Mouse (Mus musculus): ENCODE data around the gene Mob1a. TPM values are rescaled to one million over a fixed set of nuclear protein-coding genes. Genes with fewer than 3 reads are reported as not detected.

The Mob1a gene
- total and polyA plus RNA-seq, 3 experiments: 57.0 to 120 (median 74.7) TPM

DNA sequence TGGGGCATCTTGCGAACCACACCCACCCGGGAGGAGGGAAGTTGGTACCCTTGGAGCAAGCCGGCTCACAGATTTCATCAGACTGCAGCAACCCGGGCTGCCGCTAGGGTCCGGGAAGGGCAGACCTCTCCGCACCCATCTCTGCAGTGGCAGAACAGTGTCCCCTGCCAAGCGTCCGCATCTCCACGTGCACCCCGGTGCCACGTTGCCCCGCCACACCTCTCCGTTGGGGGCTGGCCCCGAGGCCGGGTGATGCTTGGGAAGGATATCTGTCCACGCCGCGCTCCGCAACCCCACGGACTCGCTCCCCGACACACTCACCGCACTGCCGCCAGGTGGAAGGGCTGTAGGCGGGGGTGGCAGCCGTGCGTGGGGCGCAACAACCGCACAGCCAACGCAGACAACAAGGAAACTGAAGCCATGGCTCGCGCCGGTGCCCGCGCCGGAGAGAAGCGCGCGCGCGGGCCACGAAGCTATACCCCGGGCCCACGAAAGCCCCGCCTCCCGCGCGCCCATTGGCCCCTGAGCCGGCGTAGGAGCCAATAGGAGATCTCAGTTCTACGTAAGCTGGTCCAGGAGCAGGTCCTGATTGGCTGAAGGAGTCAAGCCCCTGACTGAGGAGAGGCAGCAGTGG, 8.6 kb upstream of the Mob1a start:
- H3K9me3 ChIP-seq (replicated peaks; ENCODE audit: insufficient read depth, low read length): no peaks in the 10 kb centered on the region
- H3K4me3 ChIP-seq (ENCODE audit: control insufficient read depth in 1 of 2, insufficient read depth in 1 of 2, low read depth in 2 of 2, low read length in 2 of 2): peak overlapping the region; percentile 81 to 93
- peaks cover 37% of the 10 kb centered on the region for H3K79me2 ChIP-seq (ENCODE audit: control insufficient read depth, insufficient read depth, low read length, poor library complexity)
- peaks cover 4 to 12% of the 10 kb centered on the region in 2 experiments; a peak in 3 of 4 replicates for H3K4me1 ChIP-seq (ENCODE audit: control insufficient read depth in 1 of 2, insufficient read depth in 2 of 2, low read length in 2 of 2)
- H3K9ac ChIP-seq (ENCODE audit: control insufficient read depth, low read depth, low read length, poor library complexity, severe bottlenecking): peak overlapping the region; percentile 92
- DNase-seq (ENCODE audit: low read depth, low spot score): peak; percentile 97
- H3K27me3 ChIP-seq (ENCODE audit: control insufficient read depth in 1 of 2, insufficient read depth in 2 of 2, low read length in 2 of 2): no peaks in the 10 kb centered on the region
- H3K36me3 ChIP-seq (ENCODE audit: control insufficient read depth in 1 of 2, insufficient read depth in 2 of 2, low read length in 2 of 2): peaks cover 11 to 16% of the 10 kb centered on the region in 2 experiments
- H3K27ac ChIP-seq (ENCODE audit: control insufficient read depth, low read depth, low read length): peak overlapping the region; percentile 91
- peak; percentile 84 for TF ChIP-seq MYC (IDR thresholded peaks at IDR 0.05; ENCODE audit: low read depth, low read length)
- no peak for TF ChIP-seq MEF2A (IDR thresholded peaks at IDR 0.05; ENCODE audit: extremely low read depth, insufficient replicate concordance, low read depth, low read length, poor library complexity, severe bottlenecking)
- TF ChIP-seq MXI1 (IDR thresholded peaks at IDR 0.05; ENCODE audit: low read depth, low read length): peak; percentile 96
- TF ChIP-seq MYB (IDR thresholded peaks at IDR 0.05; ENCODE audit: low read depth, low read length): no peak
- TF ChIP-seq POLR2A (IDR thresholded peaks at IDR 0.05; ENCODE audit: control insufficient read depth in 1 of 2, insufficient read depth in 1 of 2, low read depth in 1 of 2, low read length in 2 of 2, poor library complexity in 1 of 2): peak; percentile 92 to 97
- TF ChIP-seq CHD2 (IDR thresholded peaks at IDR 0.05; ENCODE audit: low read length): no peak; the same call in 1 of the 2 replicates
- TF ChIP-seq MAFK (IDR thresholded peaks at IDR 0.05; ENCODE audit: borderline replicate concordance, low read depth, low read length): no peak
- TF ChIP-seq RAD21 (IDR thresholded peaks at IDR 0.05; ENCODE audit: low read depth, low read length): no peak; the same call in 1 of the 2 replicates
- no peak for TF ChIP-seq JUND (IDR thresholded peaks at IDR 0.05; ENCODE audit: low read depth, low read length)
- peak; percentile 60; the same call in 1 of the 2 replicates for TF ChIP-seq MAZ (IDR thresholded peaks at IDR 0.05; ENCODE audit: low read depth, low read length)
- no peak for TF ChIP-seq UBTF (IDR thresholded peaks at IDR 0.05; ENCODE audit: borderline replicate concordance, insufficient read depth, low read depth, low read length)
- TF ChIP-seq POLR2AphosphoS2 (IDR thresholded peaks at IDR 0.05; ENCODE audit: low read length): peak; percentile 88
- no peak for TF ChIP-seq POLR2AphosphoS5 (IDR thresholded peaks at IDR 0.05; ENCODE audit: borderline replicate concordance, low read depth, low read length)
- TF ChIP-seq RCOR1 (IDR thresholded peaks at IDR 0.05; ENCODE audit: low read depth, low read length): no peak; the same call in 1 of the 2 replicates
- TF ChIP-seq TCF12 (IDR thresholded peaks at IDR 0.05; ENCODE audit: low read depth, low read length): peak; percentile 44; the same call in 1 of the 2 replicates
- no peak for TF ChIP-seq ZKSCAN1 (IDR thresholded peaks at IDR 0.05; ENCODE audit: low read depth, low read length)
- TF ChIP-seq KAT2A (conservative IDR thresholded peaks at IDR 0.05; ENCODE audit: low read depth, low read length): peak; percentile 44; the same call in 1 of the 2 replicates
- peak; percentile 67 for TF ChIP-seq HCFC1 (IDR thresholded peaks at IDR 0.05; ENCODE audit: low read depth, low read length)
- TF ChIP-seq CTCF (IDR thresholded peaks at IDR 0.05 in 2 of 3, conservative IDR thresholded peaks at IDR 0.05 in 1 of 3; ENCODE audit: control insufficient read depth in 1 of 3, insufficient read depth in 1 of 3, low read depth in 2 of 3, low read length in 3 of 3, poor library complexity in 1 of 3, severe bottlenecking in 1 of 3): peak; percentile 64 to 82 (median 65)
- peak; percentile 92 for TF ChIP-seq ZMIZ1 (IDR thresholded peaks at IDR 0.05; ENCODE audit: low read depth, low read length)
- TF ChIP-seq SMC3 (IDR thresholded peaks at IDR 0.05; ENCODE audit: low read depth, low read length): peak; percentile 18
- TF ChIP-seq ETS1 (IDR thresholded peaks at IDR 0.05; ENCODE audit: low read depth, low read length): peak; percentile 35; the same call in 1 of the 2 replicates
- TF ChIP-seq ZNF384 (IDR thresholded peaks at IDR 0.05; ENCODE audit: low read depth, low read length): no peak
- TF ChIP-seq ELF1 (IDR thresholded peaks at IDR 0.05; ENCODE audit: low read depth, low read length): no peak
- no peak for TF ChIP-seq GATA1 (IDR thresholded peaks at IDR 0.05; ENCODE audit: low read depth, low read length)
- TF ChIP-seq E2F4 (IDR thresholded peaks at IDR 0.05; ENCODE audit: borderline replicate concordance, low read depth, low read length): peak; percentile 54; the same call in 1 of the 2 replicates
- TF ChIP-seq USF1 (IDR thresholded peaks at IDR 0.05; ENCODE audit: low read depth, low read length): no peak
- TF ChIP-seq GABPA (IDR thresholded peaks at IDR 0.05; ENCODE audit: low read depth, low read length): no peak
- no peak for TF ChIP-seq ZC3H11A (IDR thresholded peaks at IDR 0.05; ENCODE audit: low read depth, low read length)
- peak; percentile 81 for TF ChIP-seq TBP (IDR thresholded peaks at IDR 0.05; ENCODE audit: low read depth, low read length)
- no peak for TF ChIP-seq USF2 (IDR thresholded peaks at IDR 0.05; ENCODE audit: borderline replicate concordance in 1 of 2, insufficient read depth in 1 of 2, low read depth in 1 of 2, low read length in 2 of 2)
- peak; percentile 84 for TF ChIP-seq MAX (IDR thresholded peaks at IDR 0.05; ENCODE audit: low read length)
- peak; percentile 89 for TF ChIP-seq NELFE (IDR thresholded peaks at IDR 0.05; ENCODE audit: low read depth, low read length)
- peak; percentile 2 to 44; a peak in 2 of 4 replicates for TF ChIP-seq EP300 (IDR thresholded peaks at IDR 0.05; ENCODE audit: low read depth in 1 of 2, low read length in 2 of 2)
- peak; percentile 81 for TF ChIP-seq CHD1 (IDR thresholded peaks at IDR 0.05; ENCODE audit: low read depth, low read length)
- 0 out of 2 replicates have a peak, but pooled peaks have one; percentile 39 for TF ChIP-seq NRF1 (IDR thresholded peaks at IDR 0.05; ENCODE audit: insufficient read depth, low read depth, low read length, poor library complexity, severe bottlenecking)

Data from MEL (cell line).